Mouse (Mus musculus): ENCODE results near the gene Pnn.

DNA sequence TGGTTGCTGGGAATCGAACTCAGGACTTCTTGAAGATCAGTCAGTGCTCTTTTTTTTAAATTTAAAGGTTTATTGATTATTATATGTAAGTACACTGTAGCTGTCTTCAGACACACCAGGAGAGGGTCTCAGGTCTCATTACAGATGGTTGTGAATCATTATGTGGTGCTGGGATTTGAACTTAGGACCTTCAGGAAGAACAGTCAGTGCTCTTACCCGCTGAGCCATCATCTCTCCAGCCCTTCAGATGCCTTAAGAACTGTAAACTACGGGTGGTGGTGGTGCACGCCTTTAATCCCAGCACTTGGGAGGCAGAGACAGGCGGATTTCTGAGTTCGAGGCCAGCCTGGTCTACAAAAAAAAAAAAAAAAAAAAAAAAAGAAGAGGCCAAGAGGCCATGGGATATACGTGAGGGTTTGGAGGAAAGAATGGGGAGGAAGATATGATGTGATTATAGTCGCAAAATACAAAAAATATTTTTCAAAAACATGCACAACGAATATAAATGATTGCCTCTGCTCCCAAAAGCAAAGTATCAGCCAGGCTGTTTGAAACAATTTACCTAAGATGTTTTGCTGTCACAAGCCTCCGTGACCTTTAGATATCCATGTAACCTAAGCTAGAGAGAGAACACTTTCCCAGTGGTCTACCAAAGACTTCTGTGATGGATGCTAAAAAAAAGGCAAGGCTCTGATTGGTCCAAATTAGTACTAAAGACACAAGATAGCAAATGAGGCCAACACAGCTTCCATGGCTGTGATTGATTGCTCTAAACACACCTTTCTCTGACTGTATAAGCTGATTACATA is 27.3 kb upstream of the Pnn start:
- TF ChIP-seq MYOG (IDR thresholded peaks at IDR 0.05; ENCODE audit: control insufficient read depth in 1 of 3, insufficient read depth in 1 of 3, insufficient read length in 2 of 3, low read depth in 2 of 3) (no peak), MAX (IDR thresholded peaks at IDR 0.05; ENCODE audit: low read depth) (no peak), REST (IDR thresholded peaks at IDR 0.05; ENCODE audit: insufficient read depth, insufficient read length) (no peak), POLR2A (IDR thresholded peaks at IDR 0.05; ENCODE audit: insufficient read length, low read depth) (no peak), POLR2AphosphoS2 (IDR thresholded peaks at IDR 0.05; ENCODE audit: insufficient read length, low read depth) (no peak), SRF (IDR thresholded peaks at IDR 0.05; ENCODE audit: control insufficient read depth, insufficient read length, low read depth) (no peak), MYOD1 (IDR thresholded peaks at IDR 0.05; ENCODE audit: control insufficient read depth in 1 of 3, insufficient read length in 2 of 3, low read depth in 2 of 3) (no peak), USF1 (IDR thresholded peaks at IDR 0.05; ENCODE audit: low read depth) (no peak), CEBPB (IDR thresholded peaks at IDR 0.05; ENCODE audit: insufficient read depth, poor library complexity, severe bottlenecking) (no peak), E2F4 (IDR thresholded peaks at IDR 0.05; ENCODE audit: insufficient read depth) (no peak)

All from myocyte (in vitro differentiated cells).